Mouse (Mus musculus) limb, embryonic 12.5 days (tissue): ENCODE data around the gene Gnb1. TPM values are rescaled to one million over a fixed set of nuclear protein-coding genes. Genes with fewer than 3 reads are reported as not detected.

ENCODE experiments used
- ATAC-seq: fragments of 200-750 bp; cut with Nextera tagmentation; 2 replicates; pipeline ENCODE4 v1.8.0; 2017; ENCODE audit warnings: low read depth, moderate TSS enrichment; ENCODE audit not compliant: insufficient number of reproducible peaks, insufficient read depth, low FRiP score, low TSS enrichment
- H3K27ac ChIP-seq: fragments of 300-500 bp; sonication (generic); 2 replicates; pipeline ENCODE4 v1.5.1; 2016; ENCODE audit warnings: mild to moderate bottlenecking, moderate library complexity
- H3K27me3 ChIP-seq: fragments of 300-500 bp; sonication (generic); 2 replicates; pipeline ENCODE4 v1.6.1; 2016; ENCODE audit warnings: mild to moderate bottlenecking, moderate library complexity
- H3K36me3 ChIP-seq: fragments of 300-500 bp; sonication (generic); 2 replicates; pipeline ENCODE4 v1.6.1; 2016; ENCODE audit warnings: mild to moderate bottlenecking, moderate library complexity
- H3K4me1 ChIP-seq: fragments of 300-500 bp; sonication (generic); replicated peaks from 2 replicates; pipeline ENCODE4 v1.6.1; 2016
- H3K4me2 ChIP-seq: fragments of 300-500 bp; sonication (generic); 2 replicates; pipeline ENCODE4 v1.6.1; 2016; ENCODE audit warnings: mild to moderate bottlenecking, moderate library complexity
- H3K4me3 ChIP-seq: fragments of 300-500 bp; sonication (generic); replicated peaks from 2 replicates; pipeline ENCODE4 v1.5.1; 2016; ENCODE audit warnings: mild to moderate bottlenecking
- H3K9ac ChIP-seq: fragments of 300-500 bp; sonication (generic); replicated peaks from 2 replicates; pipeline ENCODE4 v1.6.1; 2016; ENCODE audit warnings: mild to moderate bottlenecking, moderate library complexity
- H3K9me3 ChIP-seq: fragments of 300-500 bp; sonication (generic); 2 replicates; pipeline ENCODE4 v1.6.1; 2016; ENCODE audit warnings: mild to moderate bottlenecking, moderate library complexity
- WGBS: fragments of 180-500 bp; shearing (Covaris S2); methylation state at CpG from one replicate; pipeline ENCODE4 v1.1.7; 2016; 5-methylcytosine and 5-hydroxymethylcytosine counted together
- polyA plus RNA-seq: library from polyadenylated mRNA; unstranded; fragments of >200 nt; fragmentation: Nextera tagmentation; extraction: Ambion mirVana; gene quantifications from 2 replicates; pipeline ENCODE4 v1.2.1, GENCODE M21; 2016

Gnb1 gene
- polyA plus RNA-seq, 1 experiment from 2014 or later: 556 TPM

DNA sequence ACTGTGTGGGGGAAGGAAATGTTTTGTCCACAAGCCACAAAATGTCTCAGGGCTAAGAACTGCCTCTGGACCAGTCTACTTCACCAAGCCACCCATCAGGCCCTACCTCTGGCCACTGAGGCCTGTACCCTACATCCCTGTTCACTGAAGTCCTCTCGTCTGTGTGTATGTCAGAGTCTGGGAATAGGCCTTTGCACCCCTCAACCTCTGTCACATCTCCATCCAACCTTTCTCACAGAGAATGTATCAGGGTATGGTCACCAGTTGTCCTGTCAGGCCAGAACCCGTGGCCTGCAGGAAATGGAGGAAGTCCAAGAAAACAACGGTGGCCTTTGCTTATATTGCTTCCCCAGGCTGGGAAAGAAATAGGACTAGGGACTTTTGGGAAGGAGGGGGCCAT lies 5.6 kb upstream of the Gnb1 start:
- H3K27ac ChIP-seq: no peak overlapping the region
- no peak overlapping the region for H3K4me2 ChIP-seq
- no peaks in the 10 kb centered on the region for H3K9me3 ChIP-seq
- H3K9ac ChIP-seq: no peak overlapping the region
- H3K36me3 ChIP-seq: no peaks in the 10 kb centered on the region
- H3K4me3 ChIP-seq: no peak overlapping the region
- no peaks in the 10 kb centered on the region for H3K27me3 ChIP-seq
- 81% methylated on average over 3 of the region's 3 CpGs for WGBS
- no peak for ATAC-seq
- peaks cover 18% of the 10 kb centered on the region for H3K4me1 ChIP-seq

DNA sequence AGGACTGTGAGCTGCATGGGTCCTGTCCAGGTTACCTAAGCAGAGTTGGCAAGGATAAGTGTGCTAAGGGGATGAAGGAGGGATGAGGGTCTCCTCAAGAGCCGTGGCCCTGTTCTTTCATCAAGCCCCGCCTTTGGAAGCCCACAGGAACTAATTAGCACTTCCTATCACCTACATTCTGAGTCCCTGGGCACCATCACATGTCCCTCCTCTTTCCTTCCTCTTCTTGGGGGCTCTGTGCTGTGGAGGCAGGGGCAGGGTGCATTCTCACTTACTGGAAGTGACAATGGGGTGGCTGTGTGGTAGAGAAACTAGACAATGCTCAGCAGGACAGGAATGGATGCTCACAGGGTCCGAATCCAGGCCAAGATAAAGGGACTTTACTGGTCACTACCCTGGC lies 3.4 kb upstream of the Gnb1 start:
- 29% methylated on average over 3 of the region's 3 CpGs for WGBS
- Histone ChIP-seq H3K9ac (0 out of 2 replicates have a peak overlapping the region, but pooled peaks have one; percentile 18), H3K4me2 (no peak overlapping the region), H3K27me3 (no peaks in the 10 kb centered on the region), H3K36me3 (no peaks in the 10 kb centered on the region), H3K27ac (no peak overlapping the region), H3K4me1 (peaks cover 22% of the 10 kb centered on the region), H3K4me3 (no peak overlapping the region), H3K9me3 (no peaks in the 10 kb centered on the region)
- ATAC-seq: no peak

DNA sequence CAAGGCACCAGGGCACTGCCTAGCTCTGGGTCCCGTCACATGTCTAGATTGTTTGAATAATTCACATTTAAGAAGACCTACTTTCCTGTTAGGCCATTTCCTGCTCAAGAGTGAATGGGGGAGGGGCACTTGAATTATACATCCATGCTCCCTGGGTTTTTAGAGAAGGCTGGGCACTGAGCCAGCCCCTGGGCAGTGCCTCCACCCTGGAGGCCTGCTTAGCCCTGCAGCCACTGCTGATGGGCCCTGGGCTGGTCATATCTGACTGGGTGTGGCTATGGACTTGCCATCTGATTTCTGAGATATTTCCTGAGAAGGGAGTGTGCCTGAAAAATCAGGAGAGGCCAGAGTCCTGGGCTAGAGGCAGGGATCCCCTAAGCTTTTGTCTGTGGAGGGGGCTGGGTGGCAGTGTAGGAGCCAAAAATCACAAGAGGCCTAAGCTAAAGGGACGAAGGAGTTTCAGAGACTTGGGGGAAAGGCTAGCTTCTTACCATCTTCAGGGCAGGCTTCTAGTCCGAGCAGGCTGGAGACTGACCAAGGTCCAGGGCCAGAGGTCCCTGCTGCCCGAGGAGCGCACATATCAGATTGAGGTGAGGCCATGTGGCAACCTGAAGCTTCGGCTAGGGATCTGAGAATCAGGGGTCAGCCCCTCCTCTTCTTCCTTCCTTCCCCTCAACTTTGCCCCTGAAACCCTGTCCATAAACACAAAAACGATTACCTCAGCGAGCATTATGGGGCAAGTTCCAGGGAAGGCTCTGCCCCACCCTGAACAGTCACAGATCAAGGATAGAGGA lies 2.7 kb upstream of the Gnb1 start:
- Histone ChIP-seq H3K9ac (no peak overlapping the region; the same call in 1 of the 2 replicates), H3K4me3 (no peak overlapping the region), H3K4me1 (peaks cover 29% of the 10 kb centered on the region), H3K36me3 (no peaks in the 10 kb centered on the region), H3K27me3 (no peaks in the 10 kb centered on the region), H3K27ac (no peak overlapping the region), H3K9me3 (no peaks in the 10 kb centered on the region), H3K4me2 (no peak overlapping the region)
- no peak for ATAC-seq
- 75% methylated on average over 8 of the region's 8 CpGs for WGBS

DNA sequence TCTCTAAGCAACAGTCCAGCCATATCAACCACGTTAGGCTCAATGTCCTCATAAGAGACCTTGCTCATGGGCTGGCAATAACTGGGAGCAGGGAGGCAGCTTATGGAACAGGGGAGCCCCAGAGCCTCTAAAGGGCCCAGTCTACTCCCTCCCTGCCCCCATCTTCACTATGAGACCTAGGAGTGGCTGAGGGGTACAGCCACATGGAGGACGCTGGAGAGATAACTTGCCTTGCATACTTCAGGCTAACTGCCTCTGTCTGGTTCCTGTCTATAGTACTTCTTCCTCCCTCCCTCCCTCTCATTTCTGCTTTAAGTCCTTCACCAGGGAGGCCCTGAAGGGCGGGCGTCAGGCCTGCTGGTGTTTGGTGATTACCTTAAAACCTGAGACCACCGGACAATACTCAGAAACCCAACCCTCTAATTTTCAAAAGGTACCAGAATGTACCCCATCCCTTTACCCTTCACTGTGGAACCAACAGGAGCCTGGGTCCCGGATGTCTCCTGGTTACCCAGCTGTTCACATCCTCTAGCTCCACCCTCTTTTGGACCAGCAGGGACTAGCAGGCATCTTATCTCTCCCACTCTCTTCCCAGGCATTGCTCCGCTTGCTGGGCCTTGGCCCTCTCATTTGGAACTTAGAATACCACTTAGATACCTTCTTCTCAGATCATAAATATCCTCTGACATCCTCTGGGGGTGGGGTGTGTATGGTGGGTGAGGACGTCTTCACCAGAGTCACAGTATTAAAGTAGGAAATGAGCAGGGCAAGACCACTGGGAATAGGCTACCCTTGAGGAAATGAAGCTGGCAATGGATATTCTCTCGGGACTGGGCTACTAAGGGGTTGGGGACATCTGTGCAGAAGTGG lies 1.8 kb upstream of the Gnb1 start:
- H3K36me3 ChIP-seq: 0 out of 2 replicates have a peak, but pooled peaks cover 4% of the 10 kb centered on the region
- 0 out of 2 replicates have a peak overlapping the region, but pooled peaks have one; percentile 27 for H3K9ac ChIP-seq
- H3K4me3 ChIP-seq: no peak overlapping the region
- H3K4me1 ChIP-seq: peaks cover 38% of the 10 kb centered on the region
- no peak overlapping the region for H3K27ac ChIP-seq
- H3K4me2 ChIP-seq: no peak overlapping the region
- ATAC-seq: no peak
- H3K27me3 ChIP-seq: no peaks in the 10 kb centered on the region
- 79% methylated on average over 9 of the region's 9 CpGs for WGBS
- H3K9me3 ChIP-seq: no peaks in the 10 kb centered on the region

DNA sequence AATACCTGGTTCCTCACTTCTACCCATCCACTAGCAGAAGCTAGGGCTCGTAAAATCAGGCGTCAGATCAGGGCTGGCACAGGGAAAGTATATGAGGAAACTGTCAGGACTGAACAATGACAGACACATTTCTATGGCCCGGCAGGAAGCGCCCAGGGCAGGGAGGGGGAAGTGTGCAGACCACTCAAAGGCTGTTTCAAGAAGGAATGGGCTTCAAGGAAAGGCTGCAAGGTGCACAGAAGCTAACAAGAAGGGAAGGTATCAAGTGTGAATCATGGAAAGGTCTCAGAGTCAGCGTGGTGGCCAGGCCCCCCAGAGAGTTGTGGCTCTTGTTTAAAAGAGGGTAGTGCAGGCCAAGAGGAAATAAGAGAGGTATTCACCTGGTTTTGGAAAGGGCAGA lies 705 bp upstream of the Gnb1 start:
- H3K4me1 ChIP-seq: peaks cover 43% of the 10 kb centered on the region
- H3K36me3 ChIP-seq: 0 out of 2 replicates have a peak, but pooled peaks cover 7% of the 10 kb centered on the region
- H3K27ac ChIP-seq: peak overlapping the region; percentile 97
- peak overlapping the region; percentile 100 for H3K9ac ChIP-seq
- H3K4me3 ChIP-seq: peak overlapping the region; percentile 90
- H3K9me3 ChIP-seq: no peaks in the 10 kb centered on the region
- WGBS: 27% methylated on average over 5 of the region's 5 CpGs
- peak overlapping the region; percentile 78 for H3K4me2 ChIP-seq
- no peak for ATAC-seq
- H3K27me3 ChIP-seq: no peaks in the 10 kb centered on the region

DNA sequence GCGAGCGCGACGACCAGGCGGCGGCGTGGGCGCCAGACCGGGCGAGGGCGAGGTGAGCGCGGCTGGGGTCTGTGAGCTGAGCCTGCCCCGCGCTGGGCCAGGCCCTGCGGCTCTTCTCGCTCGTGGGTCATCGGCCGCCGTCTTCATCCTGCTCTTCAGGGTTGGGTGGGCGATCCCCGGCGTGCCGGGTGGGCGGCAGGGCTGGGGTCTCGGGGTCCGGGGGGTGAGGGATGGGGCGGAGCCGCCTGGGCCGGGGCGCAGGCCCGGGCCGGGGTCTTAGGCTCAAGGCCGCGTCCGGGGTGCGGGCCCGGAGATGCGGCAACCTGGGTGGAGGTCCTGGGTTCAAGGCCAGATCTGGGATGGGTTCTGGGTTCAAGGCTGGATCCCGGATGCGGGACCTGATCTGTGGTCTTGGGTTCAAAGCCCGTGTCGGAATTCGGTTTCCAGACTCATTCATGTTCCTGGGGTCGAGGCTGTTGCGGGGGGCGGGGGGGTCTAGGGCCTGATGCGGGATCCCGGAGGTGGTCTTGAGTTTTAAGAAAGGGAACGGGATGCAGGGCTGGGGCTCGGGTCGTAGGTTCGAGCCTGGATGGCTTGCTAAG lies 469 bp downstream of the Gnb1 start:
- Histone ChIP-seq H3K9ac (peak overlapping the region; percentile 100), H3K4me1 (peaks cover 43% of the 10 kb centered on the region), H3K9me3 (no peaks in the 10 kb centered on the region), H3K36me3 (peaks cover 10% of the 10 kb centered on the region; the same call in 1 of the 2 replicates), H3K27ac (peak overlapping the region; percentile 97), H3K4me2 (peak overlapping the region; percentile 78), H3K4me3 (peak overlapping the region; percentile 90), H3K27me3 (no peaks in the 10 kb centered on the region)
- WGBS: under 1% methylated on average over 53 of the region's 54 CpGs
- ATAC-seq: peak; percentile 40; the same call in 1 of the 2 replicates

DNA sequence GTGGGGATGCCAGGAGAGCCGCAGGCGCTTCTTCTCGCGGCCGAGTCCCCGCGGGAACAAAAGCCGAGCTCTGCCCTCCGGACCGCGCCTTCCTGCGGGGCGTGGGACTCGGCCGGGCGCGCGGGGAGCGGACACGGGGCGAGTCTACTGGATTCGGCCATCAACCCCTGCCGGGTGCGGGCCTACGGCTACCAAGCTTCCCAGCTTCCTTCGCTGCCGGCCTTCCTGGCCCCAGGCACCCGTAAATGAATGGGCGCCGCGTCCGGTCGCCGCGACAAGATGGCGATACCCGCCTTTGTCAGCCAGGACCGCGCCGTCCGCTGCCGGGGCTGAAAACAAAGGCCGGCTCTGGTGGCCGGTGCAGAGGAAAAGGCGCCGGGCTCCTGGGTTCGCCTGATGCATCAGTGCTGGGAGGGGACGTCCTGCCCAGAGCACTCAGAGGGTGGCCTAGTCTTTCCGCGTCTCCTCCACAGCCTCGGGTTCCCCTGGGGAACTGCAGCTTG lies 1.0 kb downstream of the Gnb1 start:
- Histone ChIP-seq H3K4me2 (peak overlapping the region; percentile 78), H3K27ac (peak overlapping the region; percentile 97), H3K36me3 (peaks cover 10% of the 10 kb centered on the region; the same call in 1 of the 2 replicates), H3K9ac (peak overlapping the region; percentile 100), H3K4me3 (peak overlapping the region; percentile 90), H3K4me1 (peaks cover 43% of the 10 kb centered on the region), H3K27me3 (no peaks in the 10 kb centered on the region), H3K9me3 (no peaks in the 10 kb centered on the region)
- WGBS: under 1% methylated on average over 51 of the region's 51 CpGs
- ATAC-seq: no peak

DNA sequence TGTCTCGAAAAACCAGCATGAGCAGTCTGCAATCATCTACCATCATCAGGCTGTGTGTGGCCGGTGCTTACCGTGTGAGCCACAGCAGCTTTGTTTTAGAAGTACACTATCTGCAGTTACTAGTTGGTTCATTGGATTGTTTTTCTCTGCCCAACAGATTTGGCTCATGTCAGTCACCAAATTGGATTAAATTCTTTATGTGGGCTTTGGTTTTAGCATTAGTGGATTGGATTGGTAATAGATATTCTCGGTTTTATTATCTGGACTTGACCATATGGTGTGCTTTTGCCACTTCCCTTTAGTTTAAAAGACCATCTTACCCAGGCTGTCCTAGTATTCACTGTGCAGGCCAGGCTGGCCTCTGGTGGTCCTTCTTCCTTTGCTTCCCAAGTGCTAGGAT lies 3.7 kb downstream of the Gnb1 start:
- Histone ChIP-seq H3K27ac (no peak overlapping the region), H3K36me3 (peaks cover 10% of the 10 kb centered on the region; the same call in 1 of the 2 replicates), H3K27me3 (no peaks in the 10 kb centered on the region), H3K9me3 (no peaks in the 10 kb centered on the region), H3K4me3 (no peak overlapping the region), H3K4me1 (peaks cover 34% of the 10 kb centered on the region), H3K9ac (no peak overlapping the region), H3K4me2 (no peak overlapping the region)
- WGBS: 81% methylated on average over 4 of the region's 4 CpGs
- no peak for ATAC-seq

DNA sequence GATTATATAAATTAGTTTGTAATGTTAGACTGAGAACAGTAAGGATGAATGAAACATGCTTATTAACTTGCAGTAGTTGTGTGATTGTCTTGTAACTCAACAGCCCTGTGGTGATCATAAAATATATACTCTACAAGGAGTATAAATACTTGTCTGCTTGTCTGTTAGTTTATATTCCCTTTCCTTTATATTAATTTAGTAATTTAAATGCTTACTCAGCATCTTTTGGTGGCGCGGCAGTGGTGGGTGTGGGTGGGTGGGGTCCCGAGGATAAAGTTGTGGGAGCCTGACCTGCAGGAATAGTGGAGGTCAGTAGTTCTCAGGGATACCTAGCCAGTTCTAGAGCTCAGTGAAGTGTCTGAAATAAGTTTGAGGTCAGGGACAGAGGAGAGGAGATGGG lies 6.8 kb downstream of the Gnb1 start:
- H3K36me3 ChIP-seq: peaks cover 22% of the 10 kb centered on the region; the same call in 1 of the 2 replicates
- no peaks in the 10 kb centered on the region for H3K9me3 ChIP-seq
- peaks cover 22% of the 10 kb centered on the region for H3K4me1 ChIP-seq
- no peak for ATAC-seq
- H3K9ac ChIP-seq: no peak overlapping the region
- 98% methylated on average over 3 of the region's 3 CpGs for WGBS
- H3K4me2 ChIP-seq: no peak overlapping the region
- no peaks in the 10 kb centered on the region for H3K27me3 ChIP-seq
- no peak overlapping the region for H3K27ac ChIP-seq
- no peak overlapping the region for H3K4me3 ChIP-seq

DNA sequence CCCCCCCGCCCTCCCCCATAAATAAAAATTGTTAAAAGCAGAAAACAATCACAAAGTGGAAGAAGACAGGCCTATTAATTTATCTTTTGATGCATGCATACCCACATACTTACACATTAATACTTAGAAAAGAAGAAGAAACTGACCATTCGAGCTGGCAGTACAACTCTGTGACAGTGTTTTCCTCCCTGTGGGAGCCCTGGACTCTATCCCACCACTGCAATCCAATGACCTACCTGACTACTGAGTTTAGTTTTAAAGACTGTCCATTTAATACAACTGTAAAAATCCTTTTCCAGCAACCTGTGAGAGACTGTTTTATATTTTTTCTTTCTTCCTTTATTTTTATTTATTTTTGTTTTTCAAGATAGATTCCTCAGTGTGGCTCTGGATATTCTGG lies 10.0 kb downstream of the Gnb1 start:
- Histone ChIP-seq H3K4me2 (no peak overlapping the region), H3K27ac (no peak overlapping the region), H3K27me3 (no peaks in the 10 kb centered on the region), H3K36me3 (peaks cover 15% of the 10 kb centered on the region; the same call in 1 of the 2 replicates), H3K9me3 (no peaks in the 10 kb centered on the region), H3K4me1 (peaks cover 16% of the 10 kb centered on the region), H3K9ac (no peak overlapping the region), H3K4me3 (no peak overlapping the region)
- 81% methylated on average over 2 of the region's 2 CpGs for WGBS
- no peak for ATAC-seq

DNA sequence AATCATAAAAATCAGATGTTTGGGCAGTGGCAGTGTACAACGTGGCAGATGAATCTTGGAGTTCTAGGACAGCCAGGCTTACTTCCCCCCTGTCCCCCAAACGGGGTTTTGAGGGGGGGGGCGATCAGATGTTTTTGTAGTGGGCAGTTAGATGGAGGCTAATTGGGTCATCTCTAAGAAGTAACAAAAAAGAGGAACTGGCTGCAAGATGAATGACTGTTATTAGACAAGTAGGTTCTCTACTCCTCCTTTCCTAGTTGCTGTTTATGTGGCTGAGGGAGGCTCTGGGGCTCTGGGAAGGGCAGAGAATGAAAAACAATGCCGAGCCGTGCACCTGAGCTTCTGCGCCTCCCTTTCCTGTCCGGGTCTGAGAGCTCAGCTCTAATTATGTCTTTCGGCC lies 13.9 kb downstream of the Gnb1 start:
- no peaks in the 10 kb centered on the region for H3K27me3 ChIP-seq
- H3K27ac ChIP-seq: no peak overlapping the region
- H3K36me3 ChIP-seq: 0 out of 2 replicates have a peak, but pooled peaks cover 15% of the 10 kb centered on the region

More for the DNA sequence above, 13.9 kb downstream of the Gnb1 start:
- H3K4me3 ChIP-seq: no peak overlapping the region
- no peak overlapping the region for H3K4me2 ChIP-seq
- H3K9ac ChIP-seq: no peak overlapping the region
- H3K4me1 ChIP-seq: peaks cover 13% of the 10 kb centered on the region
- ATAC-seq: no peak
- no peaks in the 10 kb centered on the region for H3K9me3 ChIP-seq
- WGBS: 72% methylated on average over 8 of the region's 8 CpGs
